Mouse (Mus musculus) hindbrain, embryonic 14.5 days (tissue): ENCODE data around the gene Cuzd1. TPM values are rescaled to one million over a fixed set of nuclear protein-coding genes. Genes with fewer than 3 reads are reported as not detected.
A peak's percentile ranks its signal among the peaks of the same experiment; 100 is the strongest.

ENCODE experiments used
- ATAC-seq: fragments of 200-750 bp; cut with Nextera tagmentation; 2 replicates; pipeline ENCODE4 v1.8.0; 2017; ENCODE audit warnings: moderate number of reproducible peaks, mild to moderate bottlenecking, moderate TSS enrichment, moderate library complexity; ENCODE audit not compliant: low FRiP score
- DNase-seq: peaks from one replicate; pipeline ENCODE4 v3.0.0-alpha.2; 2015; ENCODE audit warnings: low spot score
- H3K27ac ChIP-seq: fragments of 300-500 bp; sonication (generic); 2 replicates; pipeline ENCODE4 v1.5.1; 2014; ENCODE audit warnings: mild to moderate bottlenecking, moderate library complexity
- H3K27me3 ChIP-seq: fragments of 300-500 bp; sonication (generic); 2 replicates; pipeline ENCODE4 v1.6.1; 2014; ENCODE audit warnings: mild to moderate bottlenecking, low read length, mixed read lengths; ENCODE audit not compliant: control insufficient read depth, insufficient read depth
- H3K36me3 ChIP-seq: fragments of 300-500 bp; sonication (generic); replicated peaks from 2 replicates; pipeline ENCODE4 v1.6.1; 2014; ENCODE audit not compliant: control insufficient read depth, insufficient read depth
- H3K4me1 ChIP-seq: fragments of 300-500 bp; sonication (generic); replicated peaks from 2 replicates; pipeline ENCODE4 v1.6.1; 2014; ENCODE audit warnings: antibody characterized with exemption, low read length, mixed read lengths; ENCODE audit not compliant: control insufficient read depth, insufficient read depth
- H3K4me2 ChIP-seq: fragments of 300-500 bp; sonication (generic); replicated peaks from 2 replicates; pipeline ENCODE4 v1.6.1; 2014; ENCODE audit warnings: mild to moderate bottlenecking, moderate library complexity
- H3K4me3 ChIP-seq: fragments of 300-500 bp; sonication (generic); replicated peaks from 2 replicates; pipeline ENCODE4 v1.5.1; 2014; ENCODE audit warnings: mild to moderate bottlenecking, low read length
- H3K9ac ChIP-seq: fragments of 300-500 bp; sonication (generic); 2 replicates; pipeline ENCODE4 v1.6.1; 2014
- H3K9me3 ChIP-seq: fragments of 300-500 bp; sonication (generic); 2 replicates; pipeline ENCODE4 v1.6.1; 2016; ENCODE audit warnings: low read length; ENCODE audit not compliant: control insufficient read depth
- WGBS: fragments of 180-500 bp; shearing (Covaris S2); extraction: QIAGEN DNeasy Blood & Tissue Kit; methylation state at CpG from one replicate; pipeline ENCODE4 v1.1.7; 2014; 5-methylcytosine and 5-hydroxymethylcytosine counted together
- polyA plus RNA-seq: library from polyadenylated mRNA; unstranded; fragments of >200 nt; fragmentation: Nextera tagmentation; extraction: Ambion mirVana; gene quantifications from 2 replicates; pipeline ENCODE4 v1.2.1, GENCODE M21; 2014

Gene Cuzd1
- not detected in 2 replicates for polyA plus RNA-seq

DNA sequence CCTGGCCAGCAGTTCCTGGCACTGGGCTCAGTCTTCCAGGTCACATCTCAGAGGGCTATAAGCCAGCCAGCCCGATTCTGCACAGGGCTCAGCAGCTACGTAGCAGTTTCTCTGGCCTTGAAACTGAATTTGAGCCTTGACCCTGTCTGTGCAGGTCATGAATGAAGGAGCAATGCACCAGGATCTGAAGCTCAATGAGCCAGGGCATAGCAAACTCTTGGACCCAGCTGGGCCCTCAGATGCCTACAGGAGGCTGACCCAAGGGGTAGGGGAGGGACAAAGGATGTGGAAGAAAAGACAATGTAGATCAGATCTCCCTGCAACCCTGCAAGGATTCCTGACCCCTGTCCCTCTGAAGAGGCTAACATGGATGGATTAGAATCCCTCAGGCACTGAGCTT, at the start of gene Cuzd1:
Cuzd1 (minus strand) TSS at position 101 of the 400 bp plus-strand sequence.
- DNase-seq (no peak), ATAC-seq (no peak)
- H3K4me1 ChIP-seq: no peaks in the 10 kb centered on the region
- H3K9ac ChIP-seq: no peak within 1 kb of the TSS
- H3K27ac ChIP-seq: no peak within 1 kb of the TSS
- no peaks in the 10 kb centered on the region for H3K36me3 ChIP-seq
- no peaks in the 10 kb centered on the region for H3K9me3 ChIP-seq
- H3K4me3 ChIP-seq: no peak within 1 kb of the TSS
- 86% methylated on average over 2 of the region's 2 CpGs for whole genome bisulfite sequencing
- H3K4me2 ChIP-seq: no peak within 1 kb of the TSS
- no peaks in the 10 kb centered on the region for H3K27me3 ChIP-seq

DNA sequence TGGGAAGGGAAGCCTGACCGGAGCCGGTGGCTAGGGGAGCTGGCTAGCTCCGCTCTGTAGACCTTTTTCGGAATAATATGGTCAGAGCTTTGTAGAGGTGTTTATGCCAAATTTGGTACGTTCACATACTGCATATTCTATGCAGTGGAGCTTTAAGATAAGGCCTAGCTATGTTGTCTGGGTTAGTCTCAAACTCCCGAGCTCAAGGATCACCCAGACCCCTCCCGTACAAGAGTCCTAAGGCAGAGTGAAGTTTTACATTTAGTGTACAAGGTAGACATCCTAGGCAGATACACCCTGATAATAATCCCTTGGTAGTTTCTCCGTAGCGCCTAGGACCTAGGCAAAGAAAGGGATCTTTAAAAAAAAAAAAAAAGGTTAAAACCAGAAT, 49.4 kb upstream of the Cuzd1 start:
- no peaks in the 10 kb centered on the region for H3K27me3 ChIP-seq
- H3K9ac ChIP-seq: peak overlapping the region; percentile 78
- H3K4me3 ChIP-seq: peak overlapping the region; percentile 55
- peaks cover 11% of the 10 kb centered on the region for H3K4me1 ChIP-seq
- H3K27ac ChIP-seq: peak overlapping the region; percentile 84
- peak overlapping the region; percentile 76 for H3K4me2 ChIP-seq
- no peak for DNase-seq
- 10% methylated on average over 9 of the region's 9 CpGs for WGBS
- ATAC-seq: peak; percentile 35; the same call in 1 of the 2 replicates
- no peaks in the 10 kb centered on the region for H3K9me3 ChIP-seq
- H3K36me3 ChIP-seq: 0 out of 2 replicates have a peak, but pooled peaks cover 5% of the 10 kb centered on the region

DNA sequence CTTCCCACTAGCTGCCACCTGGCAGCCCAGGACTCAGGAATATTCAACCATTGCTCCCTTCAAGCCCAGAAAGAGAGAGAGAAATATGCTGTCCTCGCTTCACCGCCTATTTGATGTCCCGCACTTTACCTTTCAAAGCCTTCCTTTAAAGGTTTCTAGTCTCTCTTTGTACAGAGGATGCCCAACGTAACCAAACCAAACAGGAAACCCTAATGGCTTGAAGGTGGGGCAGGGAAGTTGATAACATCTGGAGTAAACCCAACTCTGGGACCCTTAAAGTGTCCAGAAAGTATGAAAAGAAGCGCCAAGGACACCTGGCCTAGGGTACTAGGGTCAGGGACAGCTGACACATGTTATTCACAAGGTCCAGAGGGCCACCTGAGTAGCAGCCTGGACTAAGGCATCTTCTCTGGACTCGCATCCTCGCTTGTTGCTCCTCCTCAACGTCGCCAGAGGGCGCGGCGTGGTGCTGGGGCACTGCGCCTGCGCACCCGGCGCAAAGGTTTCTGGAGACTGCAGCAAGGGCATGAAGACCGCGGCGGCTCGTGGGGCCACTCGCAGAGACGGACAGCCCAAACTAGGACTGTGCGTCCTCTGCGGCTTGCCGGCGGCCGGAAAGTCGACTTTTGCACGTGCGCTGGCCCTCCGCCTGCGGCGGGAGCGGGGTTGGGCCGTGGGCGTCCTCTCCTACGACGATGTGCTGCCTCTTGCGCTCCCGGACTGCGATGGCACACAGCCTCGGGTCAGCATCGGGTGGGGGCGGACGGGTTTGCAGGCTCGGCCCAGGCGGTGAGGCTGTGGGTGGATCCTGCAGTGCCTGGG, 48.8 kb upstream of the Cuzd1 start, which contains the start of gene Pstk:
Pstk (plus strand) TSS at position 494 of the 822 bp plus-strand sequence.
- 5% methylated on average over 47 of the region's 47 CpGs for WGBS
- peak within 1 kb of the TSS; percentile 78 for H3K9ac ChIP-seq

DNA sequence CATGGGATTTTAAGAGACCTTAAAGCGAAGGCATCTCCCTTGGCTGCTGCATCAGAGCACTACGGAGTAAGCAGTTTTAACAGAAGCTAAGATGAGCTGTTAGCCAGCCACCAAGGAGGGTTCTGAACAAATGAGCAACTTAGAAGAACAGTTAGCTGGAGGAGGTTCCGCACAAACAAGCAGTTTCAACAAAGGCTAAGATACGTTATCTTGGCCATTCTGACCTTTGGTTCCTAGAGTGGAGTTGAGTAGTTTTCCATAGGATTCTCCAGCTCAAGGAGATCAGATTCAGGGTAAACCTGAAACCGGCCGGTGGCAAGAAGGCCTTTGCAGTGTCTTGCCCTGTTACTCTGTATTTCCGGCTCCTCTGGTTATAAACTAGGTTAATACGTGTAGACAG, 42.0 kb upstream of the Cuzd1 start:
- H3K4me1 ChIP-seq: peaks cover 15% of the 10 kb centered on the region
- H3K27me3 ChIP-seq: no peaks in the 10 kb centered on the region
- WGBS: 96% methylated on average over 8 of the region's 8 CpGs
- no peak overlapping the region for H3K4me3 ChIP-seq
- ATAC-seq: no peak
- H3K36me3 ChIP-seq: peaks cover 9% of the 10 kb centered on the region
- DNase-seq: no peak
- H3K27ac ChIP-seq: no peak overlapping the region
- no peaks in the 10 kb centered on the region for H3K9me3 ChIP-seq
- H3K4me2 ChIP-seq: no peak overlapping the region
- H3K9ac ChIP-seq: no peak overlapping the region

More for the DNA sequence above, 48.8 kb upstream of the Cuzd1 start, which contains the start of gene Pstk:
- no peaks in the 10 kb centered on the region for H3K9me3 ChIP-seq
- H3K4me2 ChIP-seq: peak within 1 kb of the TSS; percentile 76
- 0 out of 2 replicates have a peak, but pooled peaks cover 5% of the 10 kb centered on the region for H3K36me3 ChIP-seq
- ATAC-seq (peak; percentile 91), DNase-seq (peak; percentile 90)
- H3K4me3 ChIP-seq: peak within 1 kb of the TSS; percentile 55
- H3K4me1 ChIP-seq: peaks cover 11% of the 10 kb centered on the region
- peak within 1 kb of the TSS; percentile 84 for H3K27ac ChIP-seq
- H3K27me3 ChIP-seq: no peaks in the 10 kb centered on the region

DNA sequence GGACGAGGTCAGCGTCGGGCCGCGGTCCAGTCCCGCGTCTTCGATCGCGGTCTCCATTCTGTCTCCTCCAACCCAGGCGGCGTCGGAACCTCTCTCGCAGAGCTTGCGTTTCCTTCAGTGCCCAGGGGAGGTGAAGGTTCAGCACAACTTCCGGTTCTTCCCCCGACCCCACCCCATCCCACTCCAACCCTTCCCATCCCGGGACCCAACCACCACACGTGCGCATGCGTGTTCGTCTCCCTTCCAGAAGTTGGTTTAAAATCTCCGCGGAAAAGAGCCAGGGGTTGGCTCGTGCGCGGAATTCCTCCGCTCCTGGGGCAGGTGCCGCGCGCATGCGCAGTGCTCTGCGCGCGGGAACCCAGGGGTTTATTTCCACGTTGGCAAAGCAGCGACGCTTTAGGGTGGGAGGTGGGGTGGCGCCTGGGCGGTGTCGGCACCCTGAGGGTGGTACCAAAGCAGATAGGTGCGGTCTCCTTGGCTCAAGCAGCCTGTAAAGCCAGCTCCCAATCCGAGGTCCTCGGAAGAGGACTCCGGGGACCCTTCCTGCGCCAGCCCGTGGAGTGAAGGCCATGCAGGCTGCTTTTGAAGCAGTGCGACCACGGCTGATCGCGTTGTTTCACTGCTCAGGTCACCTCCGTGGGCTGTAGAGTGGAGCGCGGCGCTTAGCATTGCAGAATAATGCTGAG, 40.7 kb upstream of the Cuzd1 start, which contains the start of gene 2310057M21Rik:
2310057M21Rik (minus strand) TSS at position 145 of the 686 bp plus-strand sequence.
- Histone ChIP-seq H3K4me1 (peaks cover 15% of the 10 kb centered on the region), H3K9ac (peak within 1 kb of the TSS; percentile 86), H3K9me3 (no peaks in the 10 kb centered on the region), H3K27me3 (no peaks in the 10 kb centered on the region), H3K4me2 (peak within 1 kb of the TSS; percentile 90), H3K36me3 (peaks cover 23% of the 10 kb centered on the region), H3K27ac (peak within 1 kb of the TSS; percentile 91), H3K4me3 (peak within 1 kb of the TSS; percentile 81)
- WGBS: under 1% methylated on average over 55 of the region's 55 CpGs
- ATAC-seq (peak; percentile 97), DNase-seq (peak; percentile 99)

DNA sequence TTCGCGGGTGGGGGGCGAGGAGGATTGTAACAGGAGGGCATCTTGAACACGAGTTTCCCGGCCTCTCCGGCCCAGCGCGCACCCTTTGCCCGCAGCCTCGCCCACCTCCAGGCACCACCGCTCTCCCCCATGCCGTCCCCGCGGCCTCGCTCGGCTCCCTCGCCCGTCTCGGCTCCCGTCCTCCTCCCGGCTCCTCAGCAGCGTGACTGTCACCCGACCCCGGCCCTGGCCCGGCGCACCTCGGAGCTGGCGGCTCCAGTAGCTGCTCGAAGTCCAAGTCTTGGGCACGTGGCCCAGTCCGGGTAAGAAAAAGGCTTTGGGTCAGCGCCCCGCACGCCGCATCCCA, 40.1 kb upstream of the Cuzd1 start:
- no peaks in the 10 kb centered on the region for H3K9me3 ChIP-seq
- H3K27me3 ChIP-seq: no peaks in the 10 kb centered on the region
- peaks cover 27% of the 10 kb centered on the region for H3K36me3 ChIP-seq
- DNase-seq (no peak), ATAC-seq (peak; percentile 79)
- peak overlapping the region; percentile 90 for H3K4me2 ChIP-seq
- peak overlapping the region; percentile 81 for H3K4me3 ChIP-seq
- peaks cover 15% of the 10 kb centered on the region for H3K4me1 ChIP-seq
- 2% methylated on average over 35 of the region's 35 CpGs for WGBS
- H3K9ac ChIP-seq: peak overlapping the region; percentile 86
- H3K27ac ChIP-seq: peak overlapping the region; percentile 77

DNA sequence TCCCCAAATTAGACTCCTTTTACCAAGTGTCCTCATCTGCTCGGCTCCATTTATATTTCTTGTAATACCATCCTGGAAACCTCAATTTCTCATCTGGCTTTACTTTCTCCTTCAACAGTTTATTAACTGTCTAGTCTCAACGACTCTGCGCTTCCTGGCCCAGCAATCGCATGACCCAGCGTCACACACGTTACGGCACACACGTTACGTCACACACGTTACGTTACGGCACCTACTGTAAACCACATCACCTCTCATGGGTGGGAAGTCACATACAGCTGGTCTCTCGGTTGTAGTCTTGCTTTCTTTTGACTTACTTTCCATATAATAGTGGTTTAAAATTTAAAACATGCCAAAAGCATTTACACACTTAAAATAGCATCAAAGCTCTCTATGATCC, 34.0 kb upstream of the Cuzd1 start:
- 98% methylated on average over 13 of the region's 13 CpGs for WGBS
- no peak overlapping the region for H3K9ac ChIP-seq
- no peak overlapping the region for H3K4me2 ChIP-seq
- peaks cover 66% of the 10 kb centered on the region for H3K36me3 ChIP-seq
- no peaks in the 10 kb centered on the region for H3K9me3 ChIP-seq
- no peak overlapping the region for H3K27ac ChIP-seq
- H3K27me3 ChIP-seq: no peaks in the 10 kb centered on the region
- DNase-seq: no peak
- ATAC-seq: no peak
- H3K4me3 ChIP-seq: no peak overlapping the region
- H3K4me1 ChIP-seq: peaks cover 3% of the 10 kb centered on the region; the same call in 1 of the 2 replicates

DNA sequence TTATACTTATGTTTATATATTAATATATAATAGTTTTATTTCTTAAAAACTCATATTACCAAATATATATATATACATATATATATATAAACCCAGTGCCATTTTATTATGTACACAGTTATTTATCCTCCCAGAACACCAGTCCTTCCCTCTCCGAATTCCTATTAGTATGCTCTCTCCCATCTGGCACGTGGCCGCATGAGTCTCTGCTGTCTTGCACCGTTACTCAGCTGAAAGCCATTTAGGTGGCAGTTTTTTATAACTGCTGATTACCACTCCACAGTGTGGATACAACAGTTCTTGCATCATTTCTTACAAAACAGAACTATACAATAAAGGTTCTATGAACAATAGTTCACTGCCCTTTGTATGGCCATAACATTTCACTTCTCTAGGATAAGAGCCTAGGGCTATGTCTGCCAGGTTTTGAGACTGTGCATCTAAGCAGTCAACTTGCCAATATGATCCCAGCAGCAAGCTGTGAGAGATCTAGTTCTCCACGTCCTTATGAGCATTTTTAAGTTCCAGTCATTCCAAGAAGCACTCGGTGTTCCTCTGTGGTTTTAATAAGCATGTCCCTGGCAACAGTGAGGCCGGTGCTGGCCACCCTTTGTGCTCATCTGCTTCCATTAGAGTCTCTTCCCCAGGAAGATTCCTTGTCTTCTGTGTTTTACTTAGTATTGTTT, 23.9 kb upstream of the Cuzd1 start:
- no peak for DNase-seq
- Histone ChIP-seq H3K4me1 (no peaks in the 10 kb centered on the region), H3K36me3 (peaks cover 71% of the 10 kb centered on the region), H3K27me3 (no peaks in the 10 kb centered on the region), H3K9me3 (no peaks in the 10 kb centered on the region), H3K4me3 (no peak overlapping the region), H3K27ac (no peak overlapping the region), H3K9ac (no peak overlapping the region), H3K4me2 (no peak overlapping the region)
- ATAC-seq: no peak
- WGBS: 63% methylated on average over 7 of the region's 7 CpGs
